Mouse (Mus musculus) neural tube, embryonic 13.5 days (tissue): ENCODE data around the gene Olfr1348. TPM values are rescaled to one million over a fixed set of nuclear protein-coding genes. Genes with fewer than 3 reads are reported as not detected.
"Not testable (repeated sequence)": the region's sequence is repeated elsewhere in the genome, so short reads cannot be mapped to it uniquely, and the experiment has no call there.

Source experiments
- ATAC-seq: fragments of 200-750 bp; cut with Nextera tagmentation; 2 replicates; pipeline ENCODE4 v1.8.0; 2017; ENCODE audit warnings: low read depth, mild to moderate bottlenecking, moderate TSS enrichment, moderate library complexity
- H3K27ac ChIP-seq: fragments of 300-500 bp; sonication (generic); replicated peaks from 2 replicates; pipeline ENCODE4 v1.5.1; 2015; ENCODE audit warnings: moderate library complexity, mild to moderate bottlenecking, inconsistent platforms
- H3K27me3 ChIP-seq: fragments of 300-500 bp; sonication (generic); 2 replicates; pipeline ENCODE4 v1.6.1; 2015; ENCODE audit warnings: mild to moderate bottlenecking, inconsistent platforms
- H3K36me3 ChIP-seq: fragments of 300-500 bp; sonication (generic); 2 replicates; pipeline ENCODE4 v1.6.1; 2015; ENCODE audit warnings: mild to moderate bottlenecking, inconsistent platforms
- H3K4me1 ChIP-seq: fragments of 300-500 bp; sonication (generic); replicated peaks from 2 replicates; pipeline ENCODE4 v1.6.1; 2015; ENCODE audit warnings: inconsistent platforms
- H3K4me2 ChIP-seq: fragments of 300-500 bp; sonication (generic); 2 replicates; pipeline ENCODE4 v1.6.1; 2015; ENCODE audit warnings: inconsistent platforms, mild to moderate bottlenecking, moderate library complexity
- H3K4me3 ChIP-seq: fragments of 300-500 bp; sonication (generic); 2 replicates; pipeline ENCODE4 v1.5.1; 2015; ENCODE audit warnings: mild to moderate bottlenecking, inconsistent platforms
- H3K9ac ChIP-seq: fragments of 300-500 bp; sonication (generic); 2 replicates; pipeline ENCODE4 v1.6.1; 2015; ENCODE audit warnings: moderate library complexity, mild to moderate bottlenecking, inconsistent platforms
- H3K9me3 ChIP-seq: fragments of 300-500 bp; sonication (generic); 2 replicates; pipeline ENCODE4 v1.6.1; 2016; ENCODE audit warnings: inconsistent platforms
- WGBS: fragments of 180-500 bp; shearing (Covaris S2); methylation state at CpG from one replicate; pipeline ENCODE4 v1.1.7; 2015; 5-methylcytosine and 5-hydroxymethylcytosine counted together
- polyA plus RNA-seq: library from polyadenylated mRNA; unstranded; fragments of >200 nt; fragmentation: Nextera tagmentation; extraction: Ambion mirVana; gene quantifications from 2 replicates; pipeline ENCODE4 v1.2.1, GENCODE M21; 2015

The Olfr1348 gene
- polyA plus RNA-seq: not detected in 2 replicates

DNA sequence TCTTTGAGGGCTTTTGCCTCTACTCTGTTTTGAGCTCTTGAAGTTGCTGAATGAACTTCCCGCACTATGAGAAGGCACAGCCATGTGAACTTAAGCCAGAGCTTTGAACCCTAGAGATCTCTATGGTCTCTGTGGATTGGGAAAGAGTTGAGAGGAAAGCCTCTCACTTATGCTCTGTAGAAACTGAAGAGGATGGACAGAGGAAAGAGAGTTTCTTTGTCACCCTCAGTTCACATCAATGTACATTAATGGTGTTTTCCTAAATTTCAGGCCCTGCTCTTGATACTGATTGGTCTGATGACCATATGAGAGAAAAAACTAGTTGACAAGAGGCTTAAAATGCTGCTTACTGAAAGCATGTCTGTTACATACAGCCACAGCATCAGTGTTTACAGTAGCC lies at the start of gene Olfr1348:
Gene Olfr1348, minus strand, starts transcription at position 101 of the 400 bp plus-strand sequence.
- Histone ChIP-seq H3K4me1 (no peaks in the 10 kb centered on the region), H3K36me3 (no peaks in the 10 kb centered on the region), H3K9me3 (no peaks in the 10 kb centered on the region), H3K27ac (no peak within 1 kb of the TSS), H3K4me3 (no peak within 1 kb of the TSS), H3K27me3 (no peaks in the 10 kb centered on the region), H3K4me2 (no peak within 1 kb of the TSS), H3K9ac (no peak within 1 kb of the TSS)
- ATAC-seq: no peak
- WGBS: 94% methylated on average over 1 of the region's 1 CpGs

DNA sequence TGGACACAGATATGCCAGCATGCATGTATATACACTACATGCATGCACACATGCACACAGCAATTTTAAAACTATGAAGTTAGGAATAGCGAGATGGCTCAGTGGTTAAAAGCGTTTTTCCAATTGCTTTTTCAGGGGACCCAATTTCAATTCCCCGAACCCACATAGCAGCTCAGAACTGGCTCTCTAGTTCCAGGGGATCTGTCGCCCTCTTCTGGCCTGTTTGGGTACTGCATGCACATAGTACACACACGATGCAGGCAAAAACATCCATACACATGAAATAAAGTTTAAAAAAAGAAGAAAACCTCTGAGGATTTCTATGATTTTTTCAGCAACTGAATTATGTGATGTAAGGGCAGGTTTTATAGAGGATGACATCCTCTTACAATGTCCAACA lies 17.6 kb upstream of the Olfr1348 start:
- H3K27ac ChIP-seq: no peak overlapping the region
- H3K27me3 ChIP-seq: no peaks in the 10 kb centered on the region
- no peaks in the 10 kb centered on the region for H3K36me3 ChIP-seq
- H3K4me3 ChIP-seq: no peak overlapping the region
- no peak overlapping the region for H3K9ac ChIP-seq
- 61% methylated on average over 5 of the region's 5 CpGs for WGBS
- H3K4me2 ChIP-seq: no peak overlapping the region
- H3K9me3 ChIP-seq: 0 out of 2 replicates have a peak, but pooled peaks cover 4% of the 10 kb centered on the region
- no peak for ATAC-seq
- no peaks in the 10 kb centered on the region for H3K4me1 ChIP-seq

DNA sequence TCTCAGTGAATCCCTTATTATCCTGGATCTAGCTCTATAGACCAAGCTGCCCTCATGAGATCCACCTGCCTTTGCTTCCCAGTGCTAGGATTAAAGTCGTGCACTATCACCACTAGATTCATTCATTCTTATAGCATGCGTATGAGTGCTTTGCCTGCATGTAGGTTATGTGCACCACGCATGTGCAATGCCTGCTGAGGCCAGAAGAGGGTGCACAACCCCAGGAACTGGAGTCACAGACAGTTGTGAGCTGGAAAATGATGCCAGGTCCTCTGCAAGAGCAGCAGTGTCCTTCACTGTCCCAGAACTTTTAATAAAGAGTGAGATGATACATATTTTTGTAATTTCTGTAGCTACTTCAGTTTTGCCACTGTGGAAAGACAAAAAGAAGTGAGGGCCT lies 16.5 kb upstream of the Olfr1348 start:
- Histone ChIP-seq H3K9me3 (0 out of 2 replicates have a peak, but pooled peaks cover 4% of the 10 kb centered on the region), H3K4me1 (no peaks in the 10 kb centered on the region), H3K4me3 (no peak overlapping the region), H3K36me3 (no peaks in the 10 kb centered on the region), H3K4me2 (no peak overlapping the region), H3K9ac (no peak overlapping the region), H3K27ac (no peak overlapping the region), H3K27me3 (no peaks in the 10 kb centered on the region)
- WGBS: 58% methylated on average over 3 of the region's 3 CpGs
- no peak for ATAC-seq

DNA sequence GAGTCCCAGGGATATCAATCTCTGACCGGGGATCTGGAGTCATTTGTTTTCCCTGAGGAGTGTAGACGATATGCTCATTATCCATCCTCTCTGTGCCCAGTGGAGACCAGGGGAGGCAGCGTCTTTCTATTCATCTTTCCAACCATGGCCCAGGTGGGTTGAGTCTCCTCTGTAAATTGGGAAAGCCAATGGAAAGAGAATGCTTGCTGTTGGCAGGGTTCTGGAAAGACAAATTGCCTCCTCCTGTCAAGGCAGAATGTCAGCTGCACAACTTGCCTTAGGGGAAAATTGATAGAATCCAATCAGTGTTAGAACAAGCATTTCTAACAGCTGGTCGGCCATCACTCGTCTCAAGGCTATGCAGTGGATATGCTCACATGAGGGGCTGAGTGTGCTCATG lies 14.3 kb upstream of the Olfr1348 start, which contains the start of gene Olfr1349:
Gene Olfr1349, minus strand, starts transcription at position 101 of the 400 bp plus-strand sequence.
- Histone ChIP-seq H3K27me3 (no peaks in the 10 kb centered on the region), H3K27ac (no peak within 1 kb of the TSS), H3K4me2 (no peak within 1 kb of the TSS), H3K36me3 (no peaks in the 10 kb centered on the region), H3K4me3 (no peak within 1 kb of the TSS), H3K9ac (no peak within 1 kb of the TSS), H3K4me1 (no peaks in the 10 kb centered on the region), H3K9me3 (0 out of 2 replicates have a peak, but pooled peaks cover 4% of the 10 kb centered on the region)
- no peak for ATAC-seq
- 80% methylated on average over 5 of the region's 5 CpGs for WGBS

DNA sequence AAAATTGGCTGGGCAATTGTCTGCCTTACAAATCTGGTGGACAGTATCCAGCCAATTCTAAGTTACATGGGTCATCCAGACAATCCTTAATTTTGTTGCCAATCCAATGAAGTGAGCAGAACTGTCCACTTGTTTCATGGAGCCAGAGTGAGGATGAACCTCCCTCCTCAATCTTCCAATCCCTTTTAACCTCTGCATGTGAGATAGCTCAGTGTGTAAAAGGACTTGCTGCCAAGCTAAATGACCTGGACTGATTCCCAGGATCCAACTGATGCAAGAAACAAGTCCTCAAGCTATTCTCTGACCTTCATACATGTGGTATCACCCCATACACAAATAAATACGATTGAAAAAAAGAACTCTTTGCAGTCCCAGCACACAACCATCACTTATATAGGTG lies 13.1 kb upstream of the Olfr1348 start:
- H3K9me3 ChIP-seq: 0 out of 2 replicates have a peak, but pooled peaks cover 2% of the 10 kb centered on the region
- H3K27ac ChIP-seq: no peak overlapping the region
- no peaks in the 10 kb centered on the region for H3K4me1 ChIP-seq
- WGBS: 46% methylated on average over 1 of the region's 1 CpGs
- no peaks in the 10 kb centered on the region for H3K27me3 ChIP-seq
- no peak overlapping the region for H3K4me2 ChIP-seq
- ATAC-seq: no peak
- H3K9ac ChIP-seq: no peak overlapping the region
- no peaks in the 10 kb centered on the region for H3K36me3 ChIP-seq
- no peak overlapping the region for H3K4me3 ChIP-seq

DNA sequence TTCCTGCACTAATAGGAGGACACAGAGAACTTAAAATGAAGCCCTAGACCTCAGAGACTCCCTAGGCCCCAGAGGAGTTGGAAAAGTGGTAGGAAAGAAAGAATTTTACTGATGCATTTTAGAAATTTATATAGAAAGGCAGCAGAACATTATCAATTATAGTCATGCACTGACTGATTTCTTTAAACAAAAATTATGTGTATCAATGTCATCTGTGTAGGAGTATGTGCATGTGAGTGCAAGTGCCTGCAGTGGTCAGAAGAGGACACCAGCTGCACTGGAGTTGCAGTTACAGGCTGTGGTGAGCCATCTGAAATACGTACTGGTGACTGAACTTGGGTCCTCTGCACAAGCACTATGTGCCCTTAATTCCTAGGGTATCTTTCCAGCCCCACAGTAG lies 8.9 kb downstream of the Olfr1348 start, which contains the start of gene Olfr1347:
Gene Olfr1347, minus strand, starts transcription at position 101 of the 400 bp plus-strand sequence.
- H3K4me2 ChIP-seq: no peak within 1 kb of the TSS
- H3K9ac ChIP-seq: no peak within 1 kb of the TSS
- H3K27ac ChIP-seq: no peak within 1 kb of the TSS
- no peaks in the 10 kb centered on the region for H3K27me3 ChIP-seq
- ATAC-seq: no peak
- H3K4me3 ChIP-seq: no peak within 1 kb of the TSS
- 64% methylated on average over 1 of the region's 1 CpGs for WGBS
- H3K4me1 ChIP-seq: no peaks in the 10 kb centered on the region
- no peaks in the 10 kb centered on the region for H3K36me3 ChIP-seq
- H3K9me3 ChIP-seq: no peaks in the 10 kb centered on the region

DNA sequence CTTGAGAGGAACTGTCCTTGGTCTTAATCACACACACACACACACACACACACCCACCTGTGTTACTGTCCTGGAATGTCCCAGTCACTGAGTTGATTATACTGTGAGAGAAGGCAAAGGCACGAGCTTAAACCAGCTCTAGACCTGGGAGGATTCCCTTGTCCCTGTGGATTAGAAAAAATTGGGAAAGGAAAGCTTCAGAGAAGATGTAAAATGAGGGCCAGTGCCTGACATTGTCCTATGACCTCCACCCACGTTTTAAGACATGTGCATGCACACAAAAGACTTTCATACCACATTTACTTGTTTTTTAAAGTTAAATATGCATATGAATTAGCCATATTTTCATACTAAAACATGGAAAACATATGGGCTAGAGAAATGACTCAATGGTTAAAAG lies 21.7 kb downstream of the Olfr1348 start, which contains the start of gene Olfr5:
Gene Olfr5, minus strand, starts transcription at position 101 of the 400 bp plus-strand sequence.
- Histone ChIP-seq H3K4me3 (no peak within 1 kb of the TSS), H3K4me1 (no peaks in the 10 kb centered on the region), H3K9me3 (0 out of 2 replicates have a peak, but pooled peaks cover 3% of the 10 kb centered on the region), H3K27me3 (no peaks in the 10 kb centered on the region), H3K4me2 (no peak within 1 kb of the TSS), H3K36me3 (no peaks in the 10 kb centered on the region), H3K27ac (no peak within 1 kb of the TSS), H3K9ac (no peak within 1 kb of the TSS)
- 40% methylated on average over 2 of the region's 2 CpGs for WGBS
- ATAC-seq: no peak

DNA sequence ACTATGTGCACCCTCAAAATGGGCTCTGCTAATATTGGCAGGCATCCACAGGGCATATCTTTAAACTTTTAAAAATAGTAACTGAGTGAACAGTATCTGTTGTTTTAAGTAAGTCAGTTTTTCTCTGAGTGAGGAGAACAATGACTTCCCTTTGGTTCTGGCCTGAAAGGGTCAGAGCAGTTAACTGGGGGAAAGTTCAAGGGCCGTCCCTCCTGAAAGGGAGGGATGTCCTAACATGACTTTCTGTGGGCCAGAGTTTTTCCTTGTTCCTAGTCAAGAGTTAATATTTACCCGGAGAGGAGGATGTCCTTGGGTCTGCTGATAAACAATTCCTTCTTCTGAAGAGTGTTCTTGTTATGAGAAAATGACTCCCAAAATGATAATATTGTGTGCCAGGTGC lies 30.9 kb downstream of the Olfr1348 start:
- not testable (repeated sequence) for H3K36me3 ChIP-seq, H3K9me3 ChIP-seq, H3K4me3 ChIP-seq, H3K4me1 ChIP-seq, H3K9ac ChIP-seq, ATAC-seq, H3K4me2 ChIP-seq, H3K27me3 ChIP-seq, H3K27ac ChIP-seq
- WGBS: 83% methylated on average over 2 of the region's 2 CpGs

DNA sequence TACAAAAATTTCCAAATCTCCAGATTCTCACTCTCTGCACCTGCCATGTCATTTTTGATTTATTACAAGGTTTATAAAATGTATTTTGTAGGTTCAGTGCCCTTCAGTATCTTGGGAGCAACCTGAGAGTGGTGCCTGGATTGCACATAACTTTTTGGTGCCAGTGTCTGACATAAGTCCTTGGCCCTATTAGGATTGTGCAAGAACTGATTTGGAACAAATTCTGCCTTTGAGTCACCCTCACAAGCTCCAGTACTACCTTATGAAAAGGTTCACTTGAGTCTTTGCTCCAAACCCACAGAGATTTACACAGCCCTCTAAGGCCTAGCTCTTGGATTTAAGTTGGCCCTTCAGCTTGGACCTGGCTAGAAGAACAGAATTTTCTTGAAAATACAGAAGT lies 41.6 kb downstream of the Olfr1348 start, which contains the start of gene Olfr1346:
Gene Olfr1346, plus strand, starts transcription at position 151 of the 400 bp plus-strand sequence.
- Histone ChIP-seq H3K27me3 (no peaks in the 10 kb centered on the region), H3K4me2 (no peak within 1 kb of the TSS), H3K36me3 (no peaks in the 10 kb centered on the region), H3K4me1 (no peaks in the 10 kb centered on the region), H3K9me3 (no peaks in the 10 kb centered on the region), H3K4me3 (no peak within 1 kb of the TSS), H3K9ac (no peak within 1 kb of the TSS), H3K27ac (no peak within 1 kb of the TSS)
- ATAC-seq: no peak

DNA sequence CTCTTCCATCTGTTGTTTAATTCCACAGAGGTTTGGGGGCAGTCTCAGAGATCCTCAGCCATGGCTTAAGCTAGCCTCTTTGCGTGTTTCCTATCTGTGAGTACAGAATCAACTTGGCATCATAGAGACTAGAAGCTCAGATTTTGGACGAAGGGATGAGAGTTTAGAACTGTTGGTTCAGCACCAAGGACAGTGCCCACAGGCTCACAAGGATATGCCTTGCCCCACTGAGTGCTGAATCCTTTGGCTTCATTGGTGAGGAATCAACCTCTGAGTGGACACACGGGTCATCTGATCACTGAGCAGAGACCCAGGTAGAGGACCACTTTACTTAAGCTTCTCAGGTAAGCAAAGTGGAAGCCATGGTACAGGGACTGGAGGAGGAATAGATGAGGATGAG lies 52.1 kb downstream of the Olfr1348 start:
- H3K4me3 ChIP-seq: no peak overlapping the region
- H3K4me1 ChIP-seq: no peaks in the 10 kb centered on the region
- H3K27me3 ChIP-seq: no peaks in the 10 kb centered on the region
- H3K9ac ChIP-seq: no peak overlapping the region
- 47% methylated on average over 3 of the region's 3 CpGs for WGBS
- H3K36me3 ChIP-seq: no peaks in the 10 kb centered on the region
- no peak overlapping the region for H3K27ac ChIP-seq
- ATAC-seq: no peak
- no peaks in the 10 kb centered on the region for H3K9me3 ChIP-seq
- H3K4me2 ChIP-seq: no peak overlapping the region

DNA sequence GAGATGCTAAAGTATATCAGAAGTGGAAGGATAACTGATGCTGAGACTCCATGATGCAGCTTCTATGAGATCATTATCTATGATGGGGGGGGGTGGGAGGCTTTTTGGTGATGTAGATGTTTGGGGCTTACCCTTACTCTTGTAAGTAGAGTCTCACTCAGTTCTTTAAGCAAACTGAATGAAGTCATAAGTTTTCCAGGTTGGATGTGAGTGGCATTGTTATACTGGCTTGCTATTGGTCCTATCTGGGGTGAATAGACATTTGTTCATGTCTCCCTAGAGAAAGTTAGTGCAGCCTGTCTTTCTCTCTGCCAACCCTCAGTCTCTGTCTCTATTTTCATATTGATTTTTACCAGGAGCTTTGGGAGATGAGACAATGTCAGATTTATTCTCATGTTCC lies 52.7 kb downstream of the Olfr1348 start, which contains the start of gene Olfr1336:
Gene Olfr1336, plus strand, starts transcription at position 301 of the 400 bp plus-strand sequence.
- no peaks in the 10 kb centered on the region for H3K9me3 ChIP-seq
- no peaks in the 10 kb centered on the region for H3K4me1 ChIP-seq
- ATAC-seq: no peak
- H3K4me3 ChIP-seq: no peak within 1 kb of the TSS
- H3K4me2 ChIP-seq: no peak within 1 kb of the TSS
- no peak within 1 kb of the TSS for H3K27ac ChIP-seq
- H3K9ac ChIP-seq: no peak within 1 kb of the TSS
- no peaks in the 10 kb centered on the region for H3K27me3 ChIP-seq
- H3K36me3 ChIP-seq: no peaks in the 10 kb centered on the region
